Mouse (Mus musculus): ENCODE measurements at regions not wholly inside any gene's neighbourhood (a gene's known extent, or its start where the extent isn't known, plus 50 kb on each side); places are given as distances from the start of the nearest gene placed in this dataset.

- no peak for DNase-seq (ENCODE audit: low spot score in 2 of 2)
Observed at GRCm38 (mm10) chr13:90293697-90294647, 204.6 kb upstream of the Xrcc4 start.

- DNase-seq (ENCODE audit: low spot score in 2 of 2): no peak
Observed at GRCm38 (mm10) chr13:90292905-90293304, 203.5 kb upstream of the Xrcc4 start.

DNA sequence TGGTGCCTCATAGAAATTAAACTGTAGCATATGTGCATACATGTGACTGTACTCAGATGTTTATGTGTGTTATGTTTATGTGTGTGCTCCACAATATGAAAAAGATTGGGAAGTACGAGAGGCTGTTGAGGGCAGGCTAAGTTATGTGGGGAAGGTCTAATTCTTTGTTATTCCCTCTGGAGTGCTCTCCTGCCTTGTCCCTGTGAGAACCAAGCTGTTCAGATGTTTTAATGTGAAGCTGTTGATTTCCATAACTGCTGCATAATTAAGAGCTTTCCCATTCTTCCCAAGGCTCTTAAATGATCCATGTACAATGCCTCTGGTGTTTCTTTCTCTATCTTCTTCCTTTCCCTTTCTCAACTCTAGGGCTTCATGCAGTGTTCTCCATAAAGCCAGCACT lies 202.7 kb upstream of the Xrcc4 start:
- no peak for DNase-seq (ENCODE audit: low spot score in 2 of 2)

DNA sequence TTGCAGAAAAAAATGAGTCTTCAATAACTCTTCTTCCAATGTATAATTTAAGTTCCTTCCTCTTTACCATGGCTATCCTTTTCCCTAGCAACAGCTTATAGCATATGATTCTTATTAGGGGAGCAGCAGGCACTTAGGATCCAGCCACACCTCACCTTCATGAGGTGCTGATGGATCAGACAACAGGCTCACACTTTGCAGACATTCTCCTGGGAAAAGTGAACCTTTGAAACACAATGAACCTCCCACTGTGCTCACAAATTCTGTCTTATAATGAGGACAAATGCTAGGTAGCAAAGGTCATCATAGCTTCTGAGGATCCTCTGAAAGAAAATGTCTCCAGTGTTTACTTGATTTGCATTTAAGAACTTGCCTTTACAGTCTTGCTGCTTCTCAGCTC lies 191.6 kb upstream of the Xrcc4 start:
- DNase-seq (ENCODE audit: low spot score in 2 of 2): no peak

GRCm38 (mm10) chr13:90279786-90280382 lies 190.5 kb upstream of the Xrcc4 start:
- DNase-seq (ENCODE audit: low spot score in 2 of 2): no peak

DNA sequence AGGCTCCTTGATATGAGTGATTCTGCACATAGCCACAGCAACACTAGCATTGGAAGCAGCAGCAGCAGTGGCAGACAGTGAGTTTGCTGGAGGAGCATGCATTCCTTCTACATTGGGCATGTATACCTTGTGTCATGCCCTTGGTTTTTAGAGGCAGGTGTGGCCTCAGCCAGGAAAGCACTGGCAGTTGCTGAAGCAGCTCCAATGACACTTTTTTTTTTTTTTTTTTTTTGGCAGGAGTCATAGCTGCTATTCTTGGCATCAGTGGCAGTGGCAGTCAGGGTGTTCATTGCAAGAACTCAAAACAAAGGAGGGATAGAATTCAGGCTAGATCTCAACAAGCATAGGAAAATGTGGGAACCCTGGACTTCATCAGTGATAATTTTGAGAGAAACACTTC lies 189.9 kb upstream of the Xrcc4 start:
- no peak for DNase-seq (ENCODE audit: low spot score in 2 of 2)

- no peak for DNase-seq (ENCODE audit: low spot score in 2 of 2)
Observed at GRCm38 (mm10) chr13:90259071-90259742, 169.8 kb upstream of the Xrcc4 start.

DNA sequence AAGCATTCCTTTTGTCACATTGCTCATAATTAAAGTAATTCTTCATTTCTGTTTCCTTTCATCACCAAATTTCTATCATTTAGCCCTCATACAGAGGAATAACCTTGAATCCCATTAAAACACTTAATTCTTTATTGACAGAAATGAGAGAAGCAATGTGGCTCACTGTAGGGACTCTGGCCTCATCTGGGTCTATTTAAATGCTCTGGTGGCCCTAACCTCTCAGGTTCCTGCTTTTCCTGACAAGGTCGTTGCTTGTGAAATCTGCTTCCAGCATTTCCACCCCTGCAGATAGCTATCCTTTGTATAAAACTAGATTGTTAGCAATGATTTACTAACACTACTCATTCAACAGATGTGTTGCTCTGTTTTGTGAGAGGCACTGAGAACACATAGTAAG lies 163.6 kb upstream of the Xrcc4 start:
- no peak for DNase-seq (ENCODE audit: low spot score in 2 of 2)

DNA sequence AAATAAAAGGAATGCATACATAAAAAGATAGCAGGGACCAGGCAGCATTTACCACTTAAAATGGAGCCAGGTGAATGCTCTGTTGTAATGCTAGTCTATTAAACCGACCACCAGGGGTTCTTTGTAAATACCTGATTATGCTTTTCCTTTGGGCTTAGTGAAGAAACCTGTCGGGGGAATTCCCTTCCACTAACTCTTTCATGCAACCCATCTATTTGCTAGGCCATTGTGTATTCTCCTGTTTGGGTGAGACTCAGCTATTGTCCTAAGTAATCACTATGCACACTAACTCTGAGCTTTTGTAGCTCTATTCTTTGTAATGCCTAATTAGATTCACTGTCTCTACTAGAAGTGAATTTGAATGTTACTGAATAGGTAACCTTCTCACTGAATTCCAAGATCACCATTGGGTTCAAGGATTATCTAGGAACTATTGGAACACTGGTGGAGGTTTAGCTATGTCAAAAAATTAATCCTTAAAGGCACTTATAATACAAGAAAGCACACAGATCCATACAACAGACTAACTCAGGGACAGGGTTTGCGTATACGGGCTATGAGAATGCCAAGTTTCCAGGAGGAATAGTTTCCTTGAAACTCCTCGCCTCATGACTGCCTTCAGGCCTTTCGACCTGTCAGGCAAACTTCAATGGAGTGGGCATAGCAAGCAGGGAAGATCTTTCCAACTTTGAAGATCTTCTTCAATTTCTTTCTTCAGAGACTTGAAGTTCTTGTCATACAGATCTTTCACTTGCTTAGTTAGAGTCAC lies 156.8 kb upstream of the Xrcc4 start:
- DNase-seq (ENCODE audit: low spot score in 2 of 2): no peak

DNA sequence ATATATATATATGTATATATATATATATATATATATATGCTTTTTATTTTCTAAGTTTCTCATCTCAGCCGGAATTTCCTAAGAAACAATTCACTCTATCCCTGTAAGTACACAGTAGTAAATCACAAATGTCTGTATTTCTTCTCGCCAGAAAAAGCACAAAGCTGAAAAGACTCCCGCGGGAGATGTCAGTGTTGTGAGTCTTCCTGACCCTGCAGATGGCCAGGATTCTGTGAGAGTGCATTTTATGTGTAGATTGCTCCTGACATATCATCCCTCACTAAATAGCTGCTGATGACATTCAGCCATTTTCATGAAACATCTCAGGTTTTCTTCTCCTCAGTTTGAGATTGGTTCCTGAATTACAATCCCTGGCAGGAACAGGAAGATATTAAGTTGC lies 148.9 kb upstream of the Xrcc4 start:
- no peak for DNase-seq (ENCODE audit: low spot score in 2 of 2)

GRCm38 (mm10) chr13:90233986-90234385 lies 144.6 kb upstream of the Xrcc4 start:
- DNase-seq (ENCODE audit: low spot score in 2 of 2): no peak

DNA sequence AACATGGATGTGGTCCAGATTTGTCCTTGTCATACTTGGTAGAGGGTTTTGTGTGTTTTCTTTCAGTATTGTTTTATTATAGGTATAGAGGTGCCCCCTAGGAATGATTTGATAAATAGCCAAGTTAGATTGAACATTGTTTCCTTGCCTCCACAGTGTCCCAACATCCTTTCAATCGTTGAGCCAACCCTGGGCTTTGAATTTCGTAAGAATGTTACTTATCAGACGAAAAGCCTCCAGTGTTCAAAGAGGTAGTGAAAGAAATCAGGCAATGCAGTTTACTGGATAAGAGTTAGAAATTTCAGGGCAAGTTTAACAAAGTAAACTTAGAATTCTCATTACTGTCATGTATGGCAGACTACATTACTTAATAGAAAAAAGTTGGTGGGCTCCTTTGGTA lies 144.2 kb upstream of the Xrcc4 start:
- DNase-seq (ENCODE audit: low spot score in 2 of 2): no peak

- DNase-seq (ENCODE audit: low spot score in 2 of 2): no peak
Observed at GRCm38 (mm10) chr13:90229106-90229505, 139.7 kb upstream of the Xrcc4 start.

GRCm38 (mm10) chr13:90226212-90226611 lies 136.8 kb upstream of the Xrcc4 start:
- no peak for DNase-seq (ENCODE audit: low spot score in 2 of 2)

- DNase-seq (ENCODE audit: low spot score in 2 of 2): no peak
Observed at GRCm38 (mm10) chr13:90212390-90212789, 123.0 kb upstream of the Xrcc4 start.

DNA sequence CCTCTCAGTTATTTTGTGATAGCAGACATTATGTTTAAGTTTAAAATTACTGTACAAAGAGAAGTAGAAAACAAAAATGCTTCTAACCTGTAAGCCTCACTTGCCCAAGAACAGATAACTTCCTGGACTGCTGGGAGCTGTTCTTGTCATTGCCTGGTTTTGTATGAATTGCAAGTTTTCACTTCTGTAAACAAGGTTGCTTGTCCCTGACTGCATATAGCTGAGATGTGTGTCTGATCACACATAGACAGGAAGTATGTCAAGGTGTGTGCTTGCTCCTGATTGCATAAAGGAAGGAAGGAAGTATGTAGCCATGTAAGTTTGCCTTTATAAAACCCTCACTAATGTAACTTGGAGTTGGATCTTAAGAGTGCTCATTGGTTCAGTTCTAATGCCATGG lies 118.5 kb upstream of the Xrcc4 start:
- DNase-seq (ENCODE audit: low spot score in 2 of 2): no peak

Measured in urinary bladder, postnatal 36 days (tissue).